Mouse (Mus musculus) midbrain, embryonic 14.5 days (tissue): ENCODE measurements around the gene Nudt13. TPM values are rescaled to one million over a fixed set of nuclear protein-coding genes. Genes with fewer than 3 reads are reported as not detected.
A peak's percentile ranks its signal among the peaks of the same experiment; 100 is the strongest.

Source experiments
- ATAC-seq: fragments of 200-750 bp; cut with Nextera tagmentation; 2 replicates; pipeline ENCODE4 v1.8.0; 2017; ENCODE audit warnings: moderate number of reproducible peaks, moderate library complexity; ENCODE audit not compliant: low FRiP score, low TSS enrichment
- DNase-seq: peaks from one replicate; pipeline ENCODE4 v3.0.0-alpha.2; 2015
- H3K27ac ChIP-seq: fragments of 300-500 bp; sonication (generic); replicated peaks from 2 replicates; pipeline ENCODE4 v1.5.1; 2014; ENCODE audit warnings: mild to moderate bottlenecking, low read depth, low read length, moderate library complexity
- H3K27me3 ChIP-seq: fragments of 300-500 bp; sonication (generic); 2 replicates; pipeline ENCODE4 v1.6.1; 2014; ENCODE audit warnings: low read length, control low read depth, mixed read lengths; ENCODE audit not compliant: control insufficient read depth, insufficient read depth
- H3K36me3 ChIP-seq: fragments of 300-500 bp; sonication (generic); 2 replicates; pipeline ENCODE4 v1.6.1; 2014; ENCODE audit warnings: low read length, control low read depth; ENCODE audit not compliant: control insufficient read depth, insufficient read depth
- H3K4me1 ChIP-seq: fragments of 300-500 bp; sonication (generic); 2 replicates; pipeline ENCODE4 v1.6.1; 2014; ENCODE audit warnings: mild to moderate bottlenecking, antibody characterized with exemption, low read length, control low read depth; ENCODE audit not compliant: control insufficient read depth, insufficient read depth
- H3K4me2 ChIP-seq: fragments of 300-500 bp; sonication (generic); 2 replicates; pipeline ENCODE4 v1.6.1; 2014; ENCODE audit warnings: mild to moderate bottlenecking, low read length, moderate library complexity
- H3K4me3 ChIP-seq: fragments of 300-500 bp; sonication (generic); replicated peaks from 2 replicates; pipeline ENCODE4 v1.5.1; 2014; ENCODE audit warnings: low read depth, low read length
- H3K9ac ChIP-seq: fragments of 300-500 bp; sonication (generic); replicated peaks from 2 replicates; pipeline ENCODE4 v1.6.1; 2014; ENCODE audit warnings: mild to moderate bottlenecking, low read length, moderate library complexity
- H3K9me3 ChIP-seq: fragments of 300-500 bp; sonication (generic); 2 replicates; pipeline ENCODE4 v1.6.1; 2016; ENCODE audit warnings: low read length, control low read depth, mixed read lengths; ENCODE audit not compliant: control insufficient read depth
- WGBS: fragments of 180-500 bp; shearing (Covaris S2); extraction: QIAGEN DNeasy Blood & Tissue Kit; methylation state at CpG from one replicate; pipeline ENCODE4 v1.1.7; 2014; 5-methylcytosine and 5-hydroxymethylcytosine counted together
- polyA plus RNA-seq: library from polyadenylated mRNA; unstranded; fragments of >200 nt; fragmentation: Nextera tagmentation; extraction: Ambion mirVana; gene quantifications from 2 replicates; pipeline ENCODE4 v1.2.1, GENCODE M21; 2014

Nudt13 gene
- 10.2 and 10.7 TPM in 2 replicates for polyA plus RNA-seq

- peak within 1 kb of the TSS; percentile 50 for H3K4me3 ChIP-seq
- H3K27me3 ChIP-seq = no peaks in the 10 kb centered on the region
- H3K27ac ChIP-seq = no peak within 1 kb of the TSS
- 24% methylated on average over 14 of the region's 14 CpGs for WGBS
- no peaks in the 10 kb centered on the region for H3K9me3 ChIP-seq
- peaks cover 7% of the 10 kb centered on the region for H3K4me1 ChIP-seq
- peak within 1 kb of the TSS; percentile 39 for H3K9ac ChIP-seq
- H3K36me3 ChIP-seq = no peaks in the 10 kb centered on the region
- ATAC-seq (peak; percentile 94), DNase-seq (peak; percentile 97)
- peak within 1 kb of the TSS; percentile 57 for H3K4me2 ChIP-seq
Measured at GRCm38 (mm10) chr14:20294117-20294892, at the start of gene Nudt13. Gene Nudt13, plus strand, starts transcription at chr14:20294697.

- Histone ChIP-seq H3K4me2 (no peak overlapping the region), H3K9ac (no peak overlapping the region), H3K4me3 (no peak overlapping the region), H3K9me3 (no peaks in the 10 kb centered on the region), H3K36me3 (no peaks in the 10 kb centered on the region), H3K27me3 (no peaks in the 10 kb centered on the region), H3K27ac (no peak overlapping the region), H3K4me1 (no peaks in the 10 kb centered on the region)
- DNase-seq (no peak), ATAC-seq (no peak)
- WGBS = 66% methylated on average over 2 of the region's 2 CpGs
Measured at GRCm38 (mm10) chr14:20245318-20245717, 49.2 kb upstream of the Nudt13 start.

DNA sequence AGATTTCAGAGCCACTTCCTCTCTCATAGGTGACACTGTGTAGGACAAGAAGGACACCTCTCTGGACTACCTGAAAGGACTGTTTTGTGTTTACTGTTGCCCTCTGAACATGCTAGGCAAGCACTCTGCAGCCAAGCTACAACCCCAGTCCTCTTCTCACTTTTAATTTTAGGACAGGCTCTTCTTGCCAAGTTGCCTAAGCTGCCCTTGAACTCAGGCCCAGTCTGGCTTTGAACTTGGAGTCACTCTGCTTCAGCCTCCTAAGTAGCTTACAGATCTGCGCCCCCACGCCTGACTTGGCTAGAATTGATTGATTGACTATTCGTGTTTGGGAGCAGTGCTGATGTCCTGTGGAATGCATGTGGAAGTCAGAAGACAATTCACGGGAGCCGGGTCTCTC is 48.6 kb upstream of the Nudt13 start:
- Histone ChIP-seq H3K27me3 (no peaks in the 10 kb centered on the region), H3K9me3 (no peaks in the 10 kb centered on the region), H3K4me1 (no peaks in the 10 kb centered on the region), H3K27ac (no peak overlapping the region), H3K4me3 (no peak overlapping the region), H3K9ac (no peak overlapping the region), H3K4me2 (no peak overlapping the region), H3K36me3 (no peaks in the 10 kb centered on the region)
- WGBS = 87% methylated on average over 5 of the region's 5 CpGs
- no peak for ATAC-seq
- DNase-seq = no peak

- no peak overlapping the region for H3K9ac ChIP-seq
- 73% methylated on average over 11 of the region's 11 CpGs for WGBS
- DNase-seq = no peak
Measured at GRCm38 (mm10) chr14:20246811-20247266, 47.7 kb upstream of the Nudt13 start.

DNA sequence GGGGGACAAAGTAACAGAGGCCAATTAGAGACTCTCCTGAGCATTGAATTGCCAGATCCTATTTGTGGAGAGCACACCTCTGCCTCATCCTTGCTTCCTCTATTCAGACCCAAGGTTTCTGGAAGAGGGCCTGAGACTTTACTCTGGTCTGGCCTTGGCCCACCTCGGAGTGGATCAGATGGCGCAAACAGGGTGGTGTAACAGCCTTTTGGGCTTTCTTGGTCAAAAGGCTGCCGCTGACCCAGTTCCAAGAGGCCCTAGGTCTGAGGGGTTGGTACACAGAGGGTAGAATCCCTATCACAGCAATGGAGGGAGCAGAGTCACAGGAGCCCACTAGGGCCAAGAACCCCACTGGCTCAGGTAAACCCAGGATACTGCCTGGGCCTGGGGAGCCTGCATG is 46.5 kb upstream of the Nudt13 start:
- Histone ChIP-seq H3K9ac (no peak overlapping the region), H3K4me1 (no peaks in the 10 kb centered on the region), H3K27ac (no peak overlapping the region), H3K36me3 (no peaks in the 10 kb centered on the region), H3K27me3 (no peaks in the 10 kb centered on the region), H3K9me3 (no peaks in the 10 kb centered on the region), H3K4me3 (no peak overlapping the region), H3K4me2 (no peak overlapping the region)
- WGBS = 92% methylated on average over 3 of the region's 3 CpGs
- no peak for DNase-seq
- no peak for ATAC-seq

More at GRCm38 (mm10) chr14:20246811-20247266, 47.7 kb upstream of the Nudt13 start:
- no peak overlapping the region for H3K4me2 ChIP-seq
- H3K27ac ChIP-seq = no peak overlapping the region
- no peaks in the 10 kb centered on the region for H3K36me3 ChIP-seq
- no peaks in the 10 kb centered on the region for H3K4me1 ChIP-seq
- no peak for ATAC-seq
- H3K27me3 ChIP-seq = no peaks in the 10 kb centered on the region
- H3K9me3 ChIP-seq = no peaks in the 10 kb centered on the region
- no peak overlapping the region for H3K4me3 ChIP-seq

- H3K27me3 ChIP-seq = no peaks in the 10 kb centered on the region
- no peak overlapping the region for H3K4me2 ChIP-seq
- no peak overlapping the region for H3K4me3 ChIP-seq
- ATAC-seq = no peak
- no peak for DNase-seq
- no peak overlapping the region for H3K27ac ChIP-seq
- H3K9me3 ChIP-seq = no peaks in the 10 kb centered on the region
- H3K36me3 ChIP-seq = no peaks in the 10 kb centered on the region
- WGBS = 58% methylated on average over 14 of the region's 14 CpGs
- no peaks in the 10 kb centered on the region for H3K4me1 ChIP-seq
- no peak overlapping the region for H3K9ac ChIP-seq
Measured at GRCm38 (mm10) chr14:20250237-20251171, 44.0 kb upstream of the Nudt13 start.

DNA sequence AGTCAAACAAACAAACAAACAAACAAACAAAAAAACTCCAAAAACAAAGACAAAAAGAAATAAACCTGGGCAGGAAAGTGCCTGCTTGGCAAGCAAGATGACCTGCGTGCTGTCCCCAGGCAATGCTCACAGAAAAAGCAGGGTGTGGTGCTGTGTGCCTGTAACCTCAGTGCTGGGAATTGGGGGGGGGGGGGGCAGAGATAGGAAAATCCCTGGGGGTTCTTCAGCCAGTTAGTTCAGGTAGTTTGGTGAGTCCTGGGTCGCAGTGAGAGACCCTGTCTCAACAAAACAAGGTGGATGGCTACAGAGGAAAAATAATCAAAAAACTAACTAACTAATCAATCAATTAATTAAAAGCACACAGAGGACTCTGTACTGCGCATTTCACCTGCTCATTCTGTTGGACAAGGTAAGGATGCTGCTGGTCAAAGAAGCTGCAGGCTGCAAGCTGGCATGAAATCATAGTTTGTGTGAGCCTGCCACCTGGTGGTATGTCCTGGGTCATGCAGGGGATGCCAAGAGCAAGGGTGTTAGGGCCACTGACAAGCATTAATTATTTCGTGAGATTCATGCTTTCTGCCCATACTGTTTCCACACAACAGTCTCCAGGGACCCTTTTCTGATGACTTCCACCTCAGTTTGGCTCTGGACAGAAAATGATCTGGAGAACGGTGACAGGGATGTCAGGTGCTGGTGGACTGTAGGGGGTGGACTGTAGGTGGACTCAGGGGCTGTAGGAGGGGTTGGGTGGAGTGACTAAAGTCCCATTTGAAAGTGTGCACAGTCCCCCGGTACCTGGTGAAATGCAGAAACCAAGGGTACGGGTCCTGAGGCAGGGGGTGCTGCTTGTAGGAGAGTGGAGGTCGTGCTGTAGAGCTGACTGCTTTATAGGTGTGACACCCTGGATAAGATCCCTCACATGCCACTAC is 36.0 kb upstream of the Nudt13 start:
- no peak overlapping the region for H3K4me2 ChIP-seq
- no peaks in the 10 kb centered on the region for H3K27me3 ChIP-seq
- H3K4me3 ChIP-seq = no peak overlapping the region
- WGBS = 58% methylated on average over 8 of the region's 8 CpGs
- H3K4me1 ChIP-seq = no peaks in the 10 kb centered on the region
- no peaks in the 10 kb centered on the region for H3K9me3 ChIP-seq
- ATAC-seq (peak; percentile 71; the same call in 1 of the 2 replicates), DNase-seq (peak; percentile 90)
- H3K36me3 ChIP-seq = no peaks in the 10 kb centered on the region
- H3K27ac ChIP-seq = no peak overlapping the region
- H3K9ac ChIP-seq = no peak overlapping the region

DNA sequence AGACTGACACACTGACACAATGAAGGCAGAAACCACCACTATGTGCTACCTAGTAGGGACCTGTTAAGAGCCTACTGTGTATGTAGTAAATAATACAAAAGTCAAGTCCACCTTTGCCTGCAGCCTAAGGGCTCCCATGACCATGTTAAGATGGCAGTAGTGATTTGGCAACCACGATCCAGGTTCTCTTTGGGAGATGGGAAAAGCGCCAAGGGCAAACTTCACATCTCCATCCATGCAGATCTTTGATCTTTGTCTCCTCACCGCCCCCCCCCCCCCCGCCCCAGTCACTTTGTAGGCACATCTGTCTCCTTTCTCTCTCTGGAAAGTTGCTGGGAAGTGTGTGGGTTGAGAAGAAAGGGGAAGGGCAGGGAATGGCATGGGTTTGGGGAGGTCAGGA is 32.2 kb upstream of the Nudt13 start:
- H3K9me3 ChIP-seq = no peaks in the 10 kb centered on the region
- ATAC-seq = no peak
- no peaks in the 10 kb centered on the region for H3K27me3 ChIP-seq
- H3K9ac ChIP-seq = no peak overlapping the region
- no peaks in the 10 kb centered on the region for H3K4me1 ChIP-seq
- WGBS = 63% methylated on average over 3 of the region's 4 CpGs
- no peaks in the 10 kb centered on the region for H3K36me3 ChIP-seq
- H3K4me3 ChIP-seq = no peak overlapping the region
- DNase-seq = no peak
- H3K27ac ChIP-seq = no peak overlapping the region
- H3K4me2 ChIP-seq = no peak overlapping the region
